Mouse (Mus musculus) heart, postnatal 14 days (tissue): ENCODE data around the gene Tmeff1. TPM values are rescaled to one million over a fixed set of nuclear protein-coding genes. Genes with fewer than 3 reads are reported as not detected.
"Not testable (repeated sequence)": the region's sequence is repeated elsewhere in the genome, so short reads cannot be mapped to it uniquely, and the experiment has no call there.

Source experiments
- DNase-seq, 2 experiments: peaks; one replicate each; pipeline ENCODE4 v3.0.0; 2021 to 2022
- intact Hi-C: fragments of 180-260 bp; cut with DNase I; formaldehyde crosslinking; loops from one replicate; pipeline ENCODE4 v1.15.1; 2025
- total RNA-seq, 2 experiments: library from RNA; stranded (reverse); gene quantifications; 2 replicates each; pipeline ENCODE4 v1.2.3; 2021

The Tmeff1 gene
- total RNA-seq, 2 experiments from 2014 or later = 12.5 to 13.1 TPM

GRCm38 (mm10) chr4:48660619-48661575 is 75.9 kb downstream of the Tmeff1 start:
- intact Hi-C loops = no loop called here
- no peak for DNase-seq

- intact Hi-C loops = no loop called here
Observed at GRCm38 (mm10) chr4:48663271-48663670, 78.3 kb downstream of the Tmeff1 start, which contains the start of gene Cavin4. TSS of gene Cavin4 (plus strand) at chr4:48663514.

GRCm38 (mm10) chr4:48664021-48664420 is 79.0 kb downstream of the Tmeff1 start:
- intact Hi-C loops = no loop called here
- no peak for DNase-seq

More at GRCm38 (mm10) chr4:48663271-48663670, 78.3 kb downstream of the Tmeff1 start, which contains the start of gene Cavin4:
- DNase-seq = peak; percentile 49 to 65

GRCm38 (mm10) chr4:48667279-48667678 is 82.3 kb downstream of the Tmeff1 start:
- no peak for DNase-seq
- intact Hi-C loops = loop anchor here (5.0 kb wide), 2 partner anchors 85 to 125 kb away; no protein-coding TSS in a partner anchor

GRCm38 (mm10) chr4:48672915-48673314 is 87.9 kb downstream of the Tmeff1 start:
- no peak for DNase-seq
- intact Hi-C loops = no loop called here

- intact Hi-C loops = no loop called here
- no peak for DNase-seq
Observed at GRCm38 (mm10) chr4:48674412-48674811, 89.4 kb downstream of the Tmeff1 start.

GRCm38 (mm10) chr4:48676570-48677185 is 91.7 kb downstream of the Tmeff1 start:
- no peak for DNase-seq
- intact Hi-C loops = no loop called here

- intact Hi-C loops = no loop called here
- DNase-seq = no peak
Observed at GRCm38 (mm10) chr4:48677276-48677675, 92.3 kb downstream of the Tmeff1 start.

- intact Hi-C loops = no loop called here
- DNase-seq = no peak
Observed at GRCm38 (mm10) chr4:48677812-48678211, 92.8 kb downstream of the Tmeff1 start.

- no peak for DNase-seq
- intact Hi-C loops = no loop called here
Observed at GRCm38 (mm10) chr4:48678793-48679192, 93.8 kb downstream of the Tmeff1 start.

GRCm38 (mm10) chr4:48679728-48680127 is 94.8 kb downstream of the Tmeff1 start:
- DNase-seq = not testable (repeated sequence)
- intact Hi-C loops = loop anchor here (2.0 to 5.0 kb wide), 2 partner anchors 92 to 207 kb away; partner anchors contain the start of genes Tex10 and Tmeff1

GRCm38 (mm10) chr4:48680214-48680613 is 95.2 kb downstream of the Tmeff1 start:
- DNase-seq = no peak
- intact Hi-C loops = loop anchor here (2.0 to 5.0 kb wide), 2 partner anchors 93 to 207 kb away; partner anchors contain the start of genes Tex10 and Tmeff1

GRCm38 (mm10) chr4:48680648-48681343 is 95.8 kb downstream of the Tmeff1 start:
- intact Hi-C loops = loop anchor here (2.0 to 5.0 kb wide), 2 partner anchors 93 to 208 kb away; partner anchors contain the start of genes Tex10 and Tmeff1
- peak in 1 of 2 experiments; percentile 60 for DNase-seq

- intact Hi-C loops = loop anchor here (5.0 kb wide), 1 partner anchor 96 kb away; the partner anchor contains the start of gene Tmeff1
- no peak for DNase-seq
Observed at GRCm38 (mm10) chr4:48683126-48683525, 98.2 kb downstream of the Tmeff1 start.

- intact Hi-C loops = loop anchor here (5.0 kb wide), 1 partner anchor 96 kb away; the partner anchor contains the start of gene Tmeff1
- not testable (repeated sequence) for DNase-seq
Observed at GRCm38 (mm10) chr4:48683633-48684209, 98.7 kb downstream of the Tmeff1 start.

GRCm38 (mm10) chr4:48684593-48685187 is 99.7 kb downstream of the Tmeff1 start:
- intact Hi-C loops = loop anchor here (5.0 kb wide), 1 partner anchor 97 kb away; the partner anchor contains the start of gene Tmeff1
- no peak for DNase-seq

GRCm38 (mm10) chr4:48688148-48688547 is 103.2 kb downstream of the Tmeff1 start:
- no peak for DNase-seq
- intact Hi-C loops = no loop called here

- peak; percentile 22 to 52 for DNase-seq
- intact Hi-C loops = loop anchor here (5.0 kb wide), 1 partner anchor 632 kb away; no protein-coding TSS in a partner anchor
Observed at GRCm38 (mm10) chr4:48690640-48691039, 105.7 kb downstream of the Tmeff1 start.

GRCm38 (mm10) chr4:48691793-48692437 is 106.9 kb downstream of the Tmeff1 start:
- DNase-seq = peak; percentile 30 to 59
- intact Hi-C loops = loop anchor here (2.0 to 5.0 kb wide), 2 partner anchors 79 to 630 kb away; no protein-coding TSS in a partner anchor
